Comparison of ENCODE assay signal across 9 mouse cellular contexts in the genomic region with DNA sequence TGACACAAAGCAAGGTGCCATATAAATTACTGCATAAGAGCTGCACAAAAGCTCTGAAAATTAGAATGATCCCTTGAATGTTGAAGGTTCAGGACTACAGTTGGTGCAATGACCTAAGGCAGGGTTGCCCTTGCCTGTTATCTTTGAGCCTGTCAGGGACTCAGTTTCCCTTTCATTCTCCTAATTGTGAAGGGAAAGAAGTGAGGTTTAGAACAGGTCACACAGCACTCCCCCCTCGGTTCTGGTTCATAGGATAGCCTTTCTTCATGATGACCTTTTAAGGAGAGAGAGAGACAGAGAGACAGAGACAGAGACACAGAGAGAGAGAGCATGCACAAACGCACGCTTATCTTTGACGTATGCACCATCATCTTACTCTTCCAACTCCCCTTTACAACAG. TPM values are rescaled to one million over a fixed set of nuclear protein-coding genes. Genes with fewer than 3 reads are reported as not detected.
DNase-seq lines count a peak whose midpoint lies in the region; ATAC-seq and TF ChIP-seq lines count a peak whose summit lies in the region.
"Had no signal": no experiment of that assay in that cellular context is flagged by ENCODE, and none has a peak within 500 bp of the region (broad histone marks: within the 10 kb centered on the region; RNA-seq: fewer than 3 reads in every experiment).

No protein-coding gene starts in this region.

- no peak overlapping the region for H3K9ac ChIP-seq in forebrain, embryonic 14.5 days (ENCODE audit: low read length)
- no peak overlapping the region for H3K9ac ChIP-seq in intestine, postnatal 0 days (ENCODE audit: low read depth, low read length)
- no peak overlapping the region for H3K9ac ChIP-seq in stomach, embryonic 14.5 days (replicated peaks; ENCODE audit: low read depth, low read length)

- H3K4me2 ChIP-seq in forebrain, embryonic 14.5 days (ENCODE audit: low read length) = peak overlapping the region; percentile 62
- peak overlapping the region; percentile 80 for H3K4me2 ChIP-seq in intestine, postnatal 0 days (replicated peaks; ENCODE audit: low read depth)
- peak overlapping the region; percentile 49 for H3K4me2 ChIP-seq in stomach, embryonic 14.5 days (replicated peaks; ENCODE audit: low read depth, low read length)

- no peak for DNase-seq in left cerebral cortex, adult 2 months (ENCODE audit: extremely low spot score in 1 of 2, low spot score in 2 of 2)
- DNase-seq in left cerebral cortex, postnatal 10 days (ENCODE audit: extremely low spot score in 1 of 2, low spot score in 2 of 2) = no peak
- no peak for DNase-seq in forebrain, embryonic 14.5 days (ENCODE audit: low spot score)
- no peak for DNase-seq in cerebellum, postnatal 10 days
- DNase-seq: thymus, postnatal 36 days had no signal

- no peaks in the 10 kb centered on the region for H3K27me3 ChIP-seq in forebrain, embryonic 14.5 days (replicated peaks; ENCODE audit: control insufficient read depth, insufficient read depth, low read length)
- H3K27me3 ChIP-seq in intestine, postnatal 0 days (replicated peaks; ENCODE audit: control insufficient read depth, insufficient read depth, low read length) = no peaks in the 10 kb centered on the region
- H3K27me3 ChIP-seq in stomach, embryonic 14.5 days (ENCODE audit: control insufficient read depth, insufficient read depth, low read length) = no peaks in the 10 kb centered on the region

- H3K9me3 ChIP-seq in forebrain, embryonic 14.5 days (replicated peaks; ENCODE audit: control insufficient read depth, low read length) = no peaks in the 10 kb centered on the region
- H3K9me3 ChIP-seq in intestine, postnatal 0 days (ENCODE audit: control insufficient read depth) = no peaks in the 10 kb centered on the region
- H3K9me3 ChIP-seq in stomach, embryonic 14.5 days (ENCODE audit: control insufficient read depth, low read depth, low read length) = no peaks in the 10 kb centered on the region

- ATAC-seq in forebrain, embryonic 14.5 days = no peak
- ATAC-seq in intestine, postnatal 0 days = no peak
- no peak for ATAC-seq in stomach, embryonic 14.5 days (ENCODE audit: insufficient number of reproducible peaks, insufficient read depth, low FRiP score, low read depth)
- no peak for ATAC-seq in erythroblast, adult 5-6 weeks (replicated peaks; ENCODE audit: low FRiP score, poor library complexity, severe bottlenecking)

- 79% methylated on average over 4 of the region's 4 CpGs for WGBS in forebrain, embryonic 14.5 days
- 80% methylated on average over 4 of the region's 4 CpGs for WGBS in intestine, postnatal 0 days
- 82% methylated on average over 4 of the region's 4 CpGs for WGBS in stomach, embryonic 14.5 days

- no peaks in the 10 kb centered on the region for H3K4me1 ChIP-seq in forebrain, embryonic 14.5 days (ENCODE audit: control insufficient read depth, insufficient read depth, low read length)
- no peaks in the 10 kb centered on the region for H3K4me1 ChIP-seq in intestine, postnatal 0 days (replicated peaks; ENCODE audit: control insufficient read depth, insufficient read depth, low read length)
- H3K4me1 ChIP-seq in stomach, embryonic 14.5 days (ENCODE audit: control insufficient read depth, insufficient read depth, low read length) = no peaks in the 10 kb centered on the region

- no peaks in the 10 kb centered on the region for H3K36me3 ChIP-seq in forebrain, embryonic 14.5 days (ENCODE audit: control insufficient read depth, insufficient read depth, low read length)
- H3K36me3 ChIP-seq in intestine, postnatal 0 days (ENCODE audit: control insufficient read depth, insufficient read depth) = no peaks in the 10 kb centered on the region
- H3K36me3 ChIP-seq in stomach, embryonic 14.5 days (ENCODE audit: control insufficient read depth, insufficient read depth, low read length) = no peaks in the 10 kb centered on the region

- TF ChIP-seq CTCF in left cerebral cortex, adult 2 months (IDR thresholded peaks at IDR 0.05) = no peak
- TF ChIP-seq CTCF in intestine, postnatal 0 days (IDR thresholded peaks at IDR 0.05; ENCODE audit: low read depth) = no peak

- H3K27ac ChIP-seq in left cerebral cortex, adult 2 months = no peak overlapping the region
- no peak overlapping the region for H3K27ac ChIP-seq in forebrain, embryonic 14.5 days (ENCODE audit: low read depth, low read length)
- no peak overlapping the region for H3K27ac ChIP-seq in intestine, postnatal 0 days (ENCODE audit: low read depth, low read length)
- no peak overlapping the region for H3K27ac ChIP-seq in stomach, embryonic 14.5 days (ENCODE audit: low read length)

- peak overlapping the region; percentile 61 for H3K4me3 ChIP-seq in left cerebral cortex, adult 2 months
- peak overlapping the region; percentile 52; the same call in 1 of the 2 replicates for H3K4me3 ChIP-seq in forebrain, embryonic 14.5 days (ENCODE audit: low read depth, low read length)
- no peak overlapping the region; the same call in 1 of the 2 replicates for H3K4me3 ChIP-seq in intestine, postnatal 0 days (ENCODE audit: low read depth, low read length)
- no peak overlapping the region for H3K4me3 ChIP-seq in stomach, embryonic 14.5 days (ENCODE audit: low read depth, low read length)

- intact Hi-C loops in left cerebral cortex, adult 2 months (cut with DNase I) = loop anchor here (10.0 kb wide), 1 partner anchor 1301 kb away; no protein-coding TSS in a partner anchor
- intact Hi-C loops in left cerebral cortex, postnatal 10 days (cut with DNase I) = no loop called here

RNA-seq across cellular contexts. Expression of gene Armh4, which starts 0.7 kb away (rescaled TPM):
- 10 to 100 TPM; 23.3 to 24.9 TPM for total RNA-seq in left cerebral cortex, adult 2 months (2021)
- 10 to 100 TPM; 28.4 to 28.5 TPM for total RNA-seq in left cerebral cortex, postnatal 10 days (2021)
- 15.5 and 16.3 TPM in 2 replicates for polyA plus RNA-seq in forebrain, embryonic 14.5 days (2014; fragmentation: Nextera tagmentation; extraction: Ambion mirVana)
- polyA plus RNA-seq in intestine, postnatal 0 days (2015; fragmentation: Nextera tagmentation; extraction: Ambion mirVana) = 5.3 and 6.2 TPM in 2 replicates
- 22.3 and 23.1 TPM in 2 replicates for polyA plus RNA-seq in stomach, embryonic 14.5 days (2014; fragmentation: Nextera tagmentation; extraction: Ambion mirVana)
- total RNA-seq in erythroblast, adult 5-6 weeks (2015; ENCODE audit: low replicate concordance) = not detected in 2 replicates
- not detected in 2 replicates for total RNA-seq in erythroblast, adult 5-6 weeks (2017; ENCODE audit: low replicate concordance)
- total RNA-seq: MEL had no signal

Comparison
In these comparisons a context has a peak if more than half of its experiments do, and no peak if none do; other contexts are left out.
1. H3K4me3 ChIP-seq: peak in left cerebral cortex, adult 2 months (single experiment) and forebrain, embryonic 14.5 days (single experiment); none in intestine, postnatal 0 days (single experiment) and stomach, embryonic 14.5 days (single experiment).
2. RNA of gene Armh4, which starts 0.7 kb away (total RNA-seq): 28.4 to 28.5 TPM in left cerebral cortex, postnatal 10 days and 23.3 to 24.9 TPM in left cerebral cortex, adult 2 months; not detected in erythroblast, adult 5-6 weeks; every median in the first group is over 10 times any median in the second.
3. Peak in every context shown above with its lines, with median percentiles within 50 percentile points of each other: H3K4me2 ChIP-seq.